Mouse (Mus musculus) hindbrain, embryonic 14.5 days (tissue): Measurements from ENCODE around the gene Apoc4. TPM values are rescaled to one million over a fixed set of nuclear protein-coding genes. Genes with fewer than 3 reads are reported as not detected.

Experiments used
- ATAC-seq: fragments of 200-750 bp; cut with Nextera tagmentation; 2 replicates; pipeline ENCODE4 v1.8.0; 2017; ENCODE audit warnings: moderate number of reproducible peaks, mild to moderate bottlenecking, moderate TSS enrichment, moderate library complexity; ENCODE audit not compliant: low FRiP score
- DNase-seq: peaks from one replicate; pipeline ENCODE4 v3.0.0-alpha.2; 2015; ENCODE audit warnings: low spot score
- H3K27ac ChIP-seq: fragments of 300-500 bp; sonication (generic); 2 replicates; pipeline ENCODE4 v1.5.1; 2014; ENCODE audit warnings: mild to moderate bottlenecking, moderate library complexity
- H3K27me3 ChIP-seq: fragments of 300-500 bp; sonication (generic); 2 replicates; pipeline ENCODE4 v1.6.1; 2014; ENCODE audit warnings: mild to moderate bottlenecking, low read length, mixed read lengths; ENCODE audit not compliant: control insufficient read depth, insufficient read depth
- H3K36me3 ChIP-seq: fragments of 300-500 bp; sonication (generic); replicated peaks from 2 replicates; pipeline ENCODE4 v1.6.1; 2014; ENCODE audit not compliant: control insufficient read depth, insufficient read depth
- H3K4me1 ChIP-seq: fragments of 300-500 bp; sonication (generic); replicated peaks from 2 replicates; pipeline ENCODE4 v1.6.1; 2014; ENCODE audit warnings: antibody characterized with exemption, low read length, mixed read lengths; ENCODE audit not compliant: control insufficient read depth, insufficient read depth
- H3K4me2 ChIP-seq: fragments of 300-500 bp; sonication (generic); replicated peaks from 2 replicates; pipeline ENCODE4 v1.6.1; 2014; ENCODE audit warnings: mild to moderate bottlenecking, moderate library complexity
- H3K4me3 ChIP-seq: fragments of 300-500 bp; sonication (generic); replicated peaks from 2 replicates; pipeline ENCODE4 v1.5.1; 2014; ENCODE audit warnings: mild to moderate bottlenecking, low read length
- H3K9ac ChIP-seq: fragments of 300-500 bp; sonication (generic); 2 replicates; pipeline ENCODE4 v1.6.1; 2014
- H3K9me3 ChIP-seq: fragments of 300-500 bp; sonication (generic); 2 replicates; pipeline ENCODE4 v1.6.1; 2016; ENCODE audit warnings: low read length; ENCODE audit not compliant: control insufficient read depth
- WGBS: fragments of 180-500 bp; shearing (Covaris S2); extraction: QIAGEN DNeasy Blood & Tissue Kit; methylation state at CpG from one replicate; pipeline ENCODE4 v1.1.7; 2014; 5-methylcytosine and 5-hydroxymethylcytosine counted together
- polyA plus RNA-seq: library from polyadenylated mRNA; unstranded; fragments of >200 nt; fragmentation: Nextera tagmentation; extraction: Ambion mirVana; gene quantifications from 2 replicates; pipeline ENCODE4 v1.2.1, GENCODE M21; 2014

Gene Apoc4
- polyA plus RNA-seq, 1 experiment from 2014 or later, result not detected

DNA sequence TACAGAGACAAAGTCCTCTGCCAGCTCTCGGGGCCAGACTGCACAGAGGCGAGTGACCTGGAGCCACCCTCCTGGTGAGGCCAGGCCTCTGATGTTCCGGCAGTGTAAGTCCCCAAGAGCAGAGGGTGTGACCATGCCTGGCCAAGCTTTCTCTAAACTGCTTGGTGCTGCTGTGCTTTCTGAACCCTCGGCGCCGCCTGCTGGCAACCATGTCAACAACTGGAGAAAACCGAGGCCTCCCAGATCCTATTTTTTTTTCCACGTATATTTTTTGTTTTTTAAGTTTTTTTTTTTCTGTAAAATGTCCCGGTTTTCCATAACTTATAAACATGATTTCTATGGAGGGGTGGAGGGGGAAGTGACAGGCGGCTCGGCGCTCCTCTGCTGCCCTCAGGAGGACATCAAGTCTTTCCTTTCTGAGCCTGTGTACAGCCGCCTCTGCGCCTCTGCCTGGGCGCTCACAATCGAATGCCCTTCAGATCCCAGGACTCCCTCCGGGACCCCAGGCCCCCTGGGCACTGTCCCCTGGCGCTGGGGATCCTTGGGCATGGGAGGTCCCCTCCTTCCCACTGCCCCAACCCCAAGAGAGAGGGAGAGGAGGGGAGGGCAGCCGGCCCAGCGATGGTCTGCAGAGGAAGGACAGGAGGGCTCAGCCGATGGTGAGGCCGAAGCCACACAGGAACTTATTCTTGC is 19.9 kb upstream of the Apoc4 start:
- Histone ChIP-seq H3K9ac (no peak overlapping the region), H3K36me3 (peaks cover 33% of the 10 kb centered on the region), H3K4me2 (no peak overlapping the region), H3K27me3 (no peaks in the 10 kb centered on the region), H3K4me3 (no peak overlapping the region), H3K27ac (no peak overlapping the region; the same call in 1 of the 2 replicates), H3K9me3 (no peaks in the 10 kb centered on the region), H3K4me1 (peaks cover 18% of the 10 kb centered on the region)
- DNase-seq (peak; percentile 70), ATAC-seq (peak; percentile 21; the same call in 1 of the 2 replicates)
- WGBS, result 31% methylated on average over 22 of the region's 22 CpGs

DNA sequence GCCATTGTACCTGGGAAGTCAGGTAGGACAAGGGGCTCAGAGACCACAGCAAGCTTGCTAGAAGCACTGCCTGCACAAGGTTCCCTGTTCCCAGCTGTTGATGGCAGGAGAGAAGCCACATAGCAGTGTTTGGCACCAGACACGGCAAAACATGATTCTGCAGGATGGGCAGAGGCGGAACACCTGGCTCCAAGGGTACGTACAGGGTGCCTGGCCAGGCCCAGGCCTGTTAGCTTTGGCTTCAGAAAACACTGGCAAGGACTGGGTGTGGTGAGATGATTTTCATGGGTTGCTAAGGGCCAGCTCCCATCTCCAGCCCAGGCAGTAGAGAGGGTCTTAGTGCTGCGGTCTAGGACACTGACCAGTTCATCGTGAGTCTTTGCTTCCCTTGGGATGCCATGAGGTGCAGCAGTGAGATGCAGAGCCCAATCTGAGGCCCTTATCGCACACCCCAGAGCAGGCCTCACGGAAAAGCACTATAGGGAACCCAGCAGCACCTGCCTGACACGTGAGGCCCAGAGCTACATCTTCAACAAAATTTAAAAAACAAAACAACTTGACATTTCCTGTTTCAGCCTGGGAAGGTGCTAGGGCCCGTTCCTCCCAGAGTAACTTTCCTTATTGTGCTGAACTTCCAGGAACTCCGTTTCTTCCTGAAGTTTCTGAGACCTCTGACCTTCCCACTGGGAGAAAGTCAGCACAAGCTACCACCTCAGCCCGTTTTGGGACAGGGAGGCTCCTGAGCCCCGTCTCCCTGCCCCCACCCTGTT is 19.2 kb upstream of the Apoc4 start:
- WGBS, result 61% methylated on average over 12 of the region's 12 CpGs
- Histone ChIP-seq H3K4me3 (no peak overlapping the region), H3K9me3 (no peaks in the 10 kb centered on the region), H3K4me2 (no peak overlapping the region), H3K9ac (no peak overlapping the region), H3K36me3 (peaks cover 33% of the 10 kb centered on the region), H3K27ac (no peak overlapping the region), H3K27me3 (no peaks in the 10 kb centered on the region), H3K4me1 (peaks cover 18% of the 10 kb centered on the region)
- DNase-seq (no peak), ATAC-seq (no peak)

DNA sequence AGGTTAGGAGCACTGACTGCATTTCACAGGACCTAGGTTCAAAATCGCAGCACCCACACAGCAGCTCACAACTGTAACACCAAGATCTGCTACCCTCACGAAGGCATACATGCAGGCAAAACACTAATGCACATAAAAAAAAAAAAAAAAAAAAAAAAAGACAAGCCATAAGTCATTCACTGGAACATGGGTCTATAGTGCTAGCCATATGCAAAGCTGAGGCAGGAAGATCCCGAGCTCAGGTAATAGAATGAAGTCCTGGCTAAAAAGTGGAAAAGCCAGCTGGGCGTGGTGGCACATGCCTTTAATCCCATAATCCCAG is 18.5 kb upstream of the Apoc4 start:
- DNase-seq, result no peak
- Histone ChIP-seq H3K4me1 (peaks cover 18% of the 10 kb centered on the region), H3K9me3 (no peaks in the 10 kb centered on the region), H3K27me3 (no peaks in the 10 kb centered on the region), H3K4me3 (no peak overlapping the region), H3K4me2 (no peak overlapping the region), H3K9ac (no peak overlapping the region), H3K27ac (no peak overlapping the region), H3K36me3 (peaks cover 26% of the 10 kb centered on the region)
- WGBS, result 82% methylated on average over 4 of the region's 4 CpGs
- ATAC-seq, result no peak

DNA sequence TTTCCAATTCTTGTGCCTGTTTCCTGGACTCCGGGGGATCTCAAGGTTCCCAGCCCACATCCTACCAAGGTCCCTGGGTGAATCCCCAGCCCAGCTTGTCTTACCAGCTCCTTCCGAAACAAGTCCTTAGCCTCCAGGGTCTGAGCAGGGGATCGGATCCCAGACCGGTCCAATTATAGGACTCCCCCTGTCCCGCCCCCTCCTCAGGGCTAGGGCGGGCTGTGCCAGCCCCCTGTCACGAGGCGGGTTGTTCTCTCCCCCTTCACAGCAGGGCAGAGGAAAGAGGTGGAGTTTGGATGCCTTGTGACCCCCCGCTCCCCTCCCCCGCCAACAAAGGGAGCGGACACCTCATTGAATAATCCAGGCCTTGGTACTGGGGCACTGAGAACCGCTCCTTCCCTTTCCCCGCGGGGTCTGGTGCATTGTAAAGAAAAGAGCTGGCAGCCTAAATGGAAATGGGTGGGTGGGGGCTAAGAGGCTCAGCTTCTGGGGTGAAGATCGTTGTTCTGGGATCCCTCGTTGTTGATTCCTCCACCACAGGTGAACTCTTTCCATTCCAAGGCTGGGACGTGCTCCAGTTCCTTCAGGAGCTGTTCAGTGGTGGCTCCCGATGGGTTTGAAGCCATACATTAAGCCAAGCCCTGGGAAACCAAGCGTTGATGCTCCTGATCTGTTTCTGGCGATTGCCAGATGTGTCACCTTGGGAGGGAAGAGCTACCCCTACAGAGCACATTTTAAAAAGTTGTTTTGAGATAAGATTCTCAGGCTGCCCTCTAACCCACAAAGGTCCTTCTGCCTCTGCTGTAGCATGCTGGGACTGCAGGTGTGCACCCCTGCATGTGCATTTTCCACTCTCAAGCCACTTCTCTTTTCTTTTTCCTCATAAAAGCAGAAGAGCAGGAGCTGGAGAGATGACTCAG is 17.9 kb upstream of the Apoc4 start, which contains the start of gene Apoe:
TSS of gene Apoe (minus strand) at position 282 of the 920 bp plus-strand sequence.
- Histone ChIP-seq H3K4me3 (peak within 1 kb of the TSS; percentile 28), H3K36me3 (peaks cover 23% of the 10 kb centered on the region), H3K27ac (no peak within 1 kb of the TSS), H3K9ac (peak within 1 kb of the TSS; percentile 44), H3K9me3 (no peaks in the 10 kb centered on the region), H3K4me1 (peaks cover 18% of the 10 kb centered on the region), H3K27me3 (no peaks in the 10 kb centered on the region), H3K4me2 (peak within 1 kb of the TSS; percentile 48)
- peak; percentile 52 for ATAC-seq
- WGBS, result under 1% methylated on average over 19 of the region's 20 CpGs
- no peak for DNase-seq

DNA sequence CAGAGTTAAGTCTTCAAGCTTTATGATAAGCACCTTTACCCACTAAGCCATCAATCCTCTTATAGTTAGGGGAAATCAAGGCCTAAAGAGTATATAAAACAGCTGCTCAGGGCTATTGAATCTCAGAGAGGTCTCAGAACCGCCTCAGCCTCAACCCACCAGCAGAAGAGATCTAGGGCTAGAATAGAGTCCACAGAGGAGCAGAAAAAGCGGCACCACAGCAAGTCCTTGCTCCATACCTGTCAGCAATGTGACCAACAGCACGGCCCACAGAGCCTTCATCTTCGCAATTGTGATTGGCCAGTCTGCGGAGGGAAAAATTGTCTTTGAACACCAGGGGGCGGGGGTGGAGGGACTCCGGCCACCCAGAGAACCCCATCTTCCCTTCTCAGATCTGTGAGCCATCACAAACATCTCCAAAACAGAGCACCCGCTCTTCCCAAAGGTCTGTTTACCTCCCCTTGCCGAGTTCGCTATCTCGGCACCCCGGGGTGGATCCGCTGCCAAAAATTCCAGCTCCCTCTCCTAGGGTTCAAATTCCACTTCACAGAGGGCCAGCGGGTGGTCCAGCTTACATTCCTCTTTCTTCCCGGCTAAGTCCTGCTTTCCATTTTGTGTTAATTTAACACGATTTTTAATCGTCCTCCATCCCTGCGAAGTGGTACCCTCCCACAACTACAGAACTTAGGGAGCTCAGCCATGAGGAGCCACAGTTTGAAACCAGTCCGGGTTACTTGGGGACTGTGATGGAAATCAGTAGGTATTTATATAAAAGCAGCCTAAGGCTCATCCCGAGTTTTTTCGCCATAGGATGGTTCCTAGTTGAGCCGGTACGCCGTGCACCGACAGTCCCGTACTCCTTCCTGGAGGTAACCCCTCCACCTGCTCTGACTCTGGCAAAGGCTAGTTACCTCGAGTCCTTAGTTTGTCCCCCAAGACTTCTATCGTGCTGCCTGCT is 16.9 kb upstream of the Apoc4 start:
- WGBS, result 2% methylated on average over 28 of the region's 28 CpGs
- Histone ChIP-seq H3K36me3 (peaks cover 16% of the 10 kb centered on the region), H3K4me1 (peaks cover 20% of the 10 kb centered on the region), H3K9me3 (no peaks in the 10 kb centered on the region), H3K27ac (no peak overlapping the region), H3K4me2 (peak overlapping the region; percentile 48), H3K9ac (peak overlapping the region; percentile 44), H3K27me3 (no peaks in the 10 kb centered on the region), H3K4me3 (peak overlapping the region; percentile 28)
- DNase-seq (no peak), ATAC-seq (no peak)

DNA sequence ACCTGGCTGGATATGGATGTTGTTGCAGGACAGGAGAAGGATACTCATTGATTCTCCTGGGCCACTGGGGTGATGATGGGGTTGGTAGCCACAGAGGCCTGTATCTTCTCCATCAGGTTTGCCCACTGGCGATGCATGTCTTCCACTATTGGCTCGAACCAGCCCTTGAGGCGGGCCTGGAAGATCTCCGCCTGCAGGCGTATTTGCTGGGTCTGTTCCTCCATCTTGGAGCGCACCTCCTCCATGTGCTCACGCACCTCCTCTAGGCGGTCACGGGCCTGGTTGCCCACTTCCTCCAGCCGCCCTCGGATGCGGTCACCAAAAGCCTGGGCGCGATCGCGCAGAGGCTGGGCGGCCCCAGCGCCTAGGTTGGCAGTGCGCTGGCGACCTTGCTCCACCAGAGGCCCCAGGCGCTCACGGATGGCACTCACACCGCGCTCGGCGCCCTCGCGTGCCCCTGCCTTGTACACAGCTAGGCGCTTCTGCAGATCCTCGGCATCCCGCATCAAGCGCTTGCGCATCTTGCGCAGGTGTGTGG is 15.1 kb upstream of the Apoc4 start:
- H3K9me3 ChIP-seq, result no peaks in the 10 kb centered on the region
- H3K27ac ChIP-seq, result no peak overlapping the region
- no peaks in the 10 kb centered on the region for H3K27me3 ChIP-seq
- peaks cover 20% of the 10 kb centered on the region for H3K4me1 ChIP-seq
- 0 out of 2 replicates have a peak, but pooled peaks cover 1% of the 10 kb centered on the region for H3K36me3 ChIP-seq
- 95% methylated on average over 34 of the region's 34 CpGs for WGBS
- no peak overlapping the region for H3K9ac ChIP-seq
- DNase-seq (no peak), ATAC-seq (no peak)
- no peak overlapping the region for H3K4me2 ChIP-seq
- H3K4me3 ChIP-seq, result no peak overlapping the region

DNA sequence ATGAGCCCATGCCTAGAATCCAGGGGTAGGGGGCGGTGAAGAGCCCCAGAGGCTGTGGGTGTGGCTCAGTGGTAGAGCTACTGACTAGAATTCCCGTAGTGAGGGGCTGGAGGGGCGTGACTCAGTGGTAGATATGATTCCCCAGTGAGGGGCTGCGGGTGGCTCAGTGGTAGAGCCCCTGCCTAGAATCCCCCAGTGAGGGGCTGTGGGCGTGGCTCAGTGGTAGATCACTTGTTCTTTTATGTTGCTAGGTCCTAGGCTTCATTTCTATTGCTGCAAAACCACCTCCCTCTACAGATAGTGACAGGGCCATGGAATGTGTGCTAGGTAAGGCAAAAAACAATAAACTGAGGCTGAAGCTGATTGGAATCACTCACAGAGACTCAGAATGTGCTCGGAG is 14.6 kb upstream of the Apoc4 start:
- Histone ChIP-seq H3K4me2 (no peak overlapping the region), H3K9ac (no peak overlapping the region), H3K27ac (no peak overlapping the region), H3K4me1 (peaks cover 20% of the 10 kb centered on the region), H3K4me3 (no peak overlapping the region), H3K27me3 (no peaks in the 10 kb centered on the region), H3K9me3 (no peaks in the 10 kb centered on the region), H3K36me3 (no peaks in the 10 kb centered on the region)
- 87% methylated on average over 6 of the region's 6 CpGs for WGBS
- no peak for DNase-seq
- ATAC-seq, result no peak

DNA sequence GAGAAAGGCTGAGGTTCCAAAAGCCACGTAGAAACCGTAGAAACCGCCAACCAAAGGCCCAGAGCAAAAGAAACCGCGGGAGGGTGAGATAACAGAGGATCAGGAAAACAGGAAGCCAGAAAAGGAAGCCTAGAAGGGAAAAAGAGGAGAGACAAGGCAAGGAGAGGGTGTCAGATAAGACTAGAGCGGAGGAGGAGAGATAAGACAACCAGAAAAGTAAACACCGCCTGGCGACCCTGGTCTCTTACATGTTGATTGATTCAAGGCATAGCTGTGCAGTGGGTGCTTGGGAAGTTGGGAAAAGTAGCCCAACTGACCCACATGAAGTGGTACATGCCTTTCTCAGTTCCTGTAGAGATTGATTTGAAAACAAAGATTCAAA is 13.9 kb upstream of the Apoc4 start:
- Histone ChIP-seq H3K4me1 (peaks cover 20% of the 10 kb centered on the region), H3K4me3 (no peak overlapping the region), H3K36me3 (no peaks in the 10 kb centered on the region), H3K4me2 (no peak overlapping the region), H3K27ac (no peak overlapping the region), H3K9ac (no peak overlapping the region), H3K9me3 (no peaks in the 10 kb centered on the region), H3K27me3 (no peaks in the 10 kb centered on the region)
- WGBS, result 58% methylated on average over 8 of the region's 8 CpGs
- no peak for DNase-seq
- ATAC-seq, result no peak
